Mouse (Mus musculus) urinary bladder, adult 2 months (tissue): Measurements from ENCODE around the gene Unc93a. TPM values are rescaled to one million over a fixed set of nuclear protein-coding genes. Genes with fewer than 3 reads are reported as not detected.
"Not testable (repeated sequence)": the region's sequence is repeated elsewhere in the genome, so short reads cannot be mapped to it uniquely, and the experiment has no call there.

Experiments
- DNase-seq: peaks from one replicate; pipeline ENCODE4 v3.0.0; 2022; ENCODE audit warnings: low spot score
- polyA plus RNA-seq: library from polyadenylated mRNA; depleted of rRNA; stranded (reverse); fragments of >200 nt; gene quantifications from 2 replicates; pipeline ENCODE4 v1.2.3, GENCODE M21; 2012; rRNA removed

The Unc93a gene
- polyA plus RNA-seq = not detected in 2 replicates

DNA sequence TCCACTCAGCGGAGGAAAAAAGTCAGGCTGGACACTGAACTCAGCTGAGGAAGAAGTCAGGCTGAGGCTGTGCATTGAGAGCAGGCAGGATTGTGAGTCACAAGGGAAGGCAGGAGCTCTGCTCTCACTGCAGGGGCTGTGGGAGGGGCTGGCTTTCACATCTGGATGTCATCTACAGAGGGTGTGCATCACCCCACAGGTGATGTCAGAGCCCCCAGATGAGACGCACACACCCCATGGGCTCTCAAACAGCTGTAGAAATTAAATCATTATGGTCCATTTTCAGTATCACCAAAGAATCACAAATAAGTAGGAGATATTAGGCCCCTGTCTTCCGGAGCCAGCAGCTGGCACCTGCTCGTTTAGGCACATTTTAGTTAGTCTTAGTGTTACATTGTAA, at the start of gene Unc93a:
Gene Unc93a (minus strand): TSS at position 101 of the 400 bp plus-strand sequence.
- not testable (repeated sequence) for DNase-seq

DNA sequence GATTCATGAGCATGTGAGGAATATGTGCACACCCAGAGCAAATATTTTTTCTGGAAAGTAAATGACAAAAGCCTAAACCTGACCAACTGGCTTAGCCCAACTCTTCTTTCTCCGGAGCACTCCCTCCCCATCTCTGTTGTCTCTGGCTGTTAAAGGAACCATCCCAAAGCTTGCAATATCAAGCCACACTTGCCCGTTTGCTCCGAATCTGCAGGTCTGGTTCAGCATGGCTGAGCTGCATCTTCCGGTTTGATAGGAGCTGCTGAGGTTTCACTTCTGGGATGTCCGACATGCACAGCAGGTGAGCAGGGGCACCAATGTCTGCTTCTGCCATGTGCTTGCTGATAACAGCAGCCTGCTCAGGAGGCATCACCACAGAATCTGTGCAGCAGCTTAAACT, 48.9 kb upstream of the Unc93a start:
- not testable (repeated sequence) for DNase-seq

- DNase-seq = not testable (repeated sequence)
Observed at GRCm38 (mm10) chr17:13179021-13179420, 47.4 kb upstream of the Unc93a start.

DNA sequence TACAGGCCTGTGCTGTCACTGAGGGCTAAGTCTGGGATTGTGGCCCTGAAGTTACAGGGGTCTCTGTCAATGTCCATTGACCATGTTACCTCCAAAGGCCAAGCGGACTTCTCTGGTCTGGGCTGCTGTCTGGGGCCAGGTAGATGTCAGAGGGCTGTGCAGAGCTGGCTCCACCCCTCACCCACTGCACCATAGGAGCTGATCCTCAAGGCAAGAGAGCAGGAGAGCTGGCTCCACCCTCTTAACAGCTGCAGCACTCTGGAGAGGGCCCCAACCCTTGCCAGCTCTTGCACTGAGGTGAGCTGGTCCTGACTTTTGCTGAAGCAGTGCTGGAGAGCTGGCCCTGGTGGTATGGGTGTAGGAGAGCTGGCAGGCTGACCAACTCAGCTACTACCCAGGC, 46.2 kb upstream of the Unc93a start:
- DNase-seq = not testable (repeated sequence)

GRCm38 (mm10) chr17:13175609-13176008, 44.0 kb upstream of the Unc93a start:
- DNase-seq = not testable (repeated sequence)

DNA sequence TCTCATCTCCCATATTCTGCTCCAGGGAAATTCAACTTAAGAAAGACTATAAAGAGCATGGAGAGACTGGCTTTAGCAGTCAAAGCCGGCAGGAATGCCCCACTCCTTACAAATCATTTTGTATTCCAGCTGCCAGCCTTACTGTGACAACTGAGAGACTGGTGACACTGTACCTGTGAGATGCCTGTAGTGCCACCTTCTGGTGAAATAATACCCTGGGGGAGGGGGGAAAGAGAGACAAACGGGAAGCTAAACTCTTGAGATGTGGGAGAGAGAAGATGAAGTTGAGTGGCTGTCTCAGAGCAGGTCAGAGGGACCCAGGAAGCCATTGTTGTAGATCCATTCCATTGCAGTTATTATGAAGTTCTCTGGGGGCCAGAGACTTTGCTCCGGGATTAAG, 42.4 kb upstream of the Unc93a start:
- not testable (repeated sequence) for DNase-seq

DNA sequence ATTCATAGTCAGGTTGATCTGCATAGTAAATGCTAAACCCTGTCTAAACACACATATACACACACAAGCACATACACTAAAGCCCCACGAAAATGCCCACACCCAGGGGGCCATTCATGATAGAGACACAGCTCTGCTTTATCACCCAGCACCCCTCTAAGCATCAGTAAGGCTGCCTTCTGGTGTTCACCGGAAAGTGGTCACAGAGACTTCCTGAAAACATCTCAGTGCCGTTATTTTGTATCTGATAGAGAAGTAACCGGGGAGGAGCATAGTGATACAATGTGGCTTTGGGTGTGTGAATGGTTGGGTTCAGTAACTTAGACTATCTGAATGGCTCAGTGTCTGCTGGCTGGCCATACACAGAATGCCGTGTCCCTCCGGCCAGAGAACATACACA, 42.0 kb upstream of the Unc93a start:
- not testable (repeated sequence) for DNase-seq

- not testable (repeated sequence) for DNase-seq
Observed at GRCm38 (mm10) chr17:13146128-13146527, 14.5 kb upstream of the Unc93a start.

- DNase-seq = not testable (repeated sequence)
Observed at GRCm38 (mm10) chr17:13144580-13145215, 13.1 kb upstream of the Unc93a start.

DNA sequence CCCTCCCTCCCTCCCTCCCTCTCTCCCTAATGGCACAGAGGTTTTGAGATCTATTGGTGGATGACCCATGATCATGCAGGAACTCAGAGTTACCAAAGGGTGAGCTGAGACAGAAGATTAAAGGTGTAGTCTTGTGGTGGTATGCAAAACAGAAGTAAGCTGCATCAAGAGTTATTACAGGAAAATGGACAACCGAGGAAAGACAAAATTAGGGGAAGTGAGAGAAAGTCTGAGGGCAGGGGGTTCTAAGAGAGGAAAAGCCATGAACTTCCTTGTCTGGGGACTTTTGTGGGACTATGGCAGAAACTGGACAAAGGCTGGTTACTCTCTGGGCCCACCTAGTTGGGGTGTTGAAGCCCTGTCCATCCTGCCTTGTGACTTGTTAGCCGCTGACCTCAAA, 11.1 kb upstream of the Unc93a start:
- DNase-seq = not testable (repeated sequence)

DNA sequence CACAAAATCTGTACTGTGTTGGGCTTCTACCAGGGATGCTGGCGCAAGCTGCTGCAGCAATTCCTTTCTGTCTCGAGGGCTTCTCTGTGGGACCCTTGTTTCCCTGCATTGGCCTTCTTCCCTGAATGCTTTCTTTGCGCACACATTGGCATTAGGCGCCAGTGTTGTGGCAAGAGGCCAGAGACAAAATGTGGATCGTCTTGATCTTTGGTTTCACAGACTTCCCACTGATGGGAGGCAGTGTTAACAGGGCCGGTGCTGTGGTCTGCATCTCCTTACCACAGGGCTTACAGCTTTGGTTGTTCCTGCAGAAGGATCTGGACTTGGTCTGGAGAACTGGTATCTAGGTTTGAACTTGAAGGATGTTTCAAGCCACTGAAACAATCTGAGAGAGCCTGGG, 3.7 kb upstream of the Unc93a start:
- not testable (repeated sequence) for DNase-seq

DNA sequence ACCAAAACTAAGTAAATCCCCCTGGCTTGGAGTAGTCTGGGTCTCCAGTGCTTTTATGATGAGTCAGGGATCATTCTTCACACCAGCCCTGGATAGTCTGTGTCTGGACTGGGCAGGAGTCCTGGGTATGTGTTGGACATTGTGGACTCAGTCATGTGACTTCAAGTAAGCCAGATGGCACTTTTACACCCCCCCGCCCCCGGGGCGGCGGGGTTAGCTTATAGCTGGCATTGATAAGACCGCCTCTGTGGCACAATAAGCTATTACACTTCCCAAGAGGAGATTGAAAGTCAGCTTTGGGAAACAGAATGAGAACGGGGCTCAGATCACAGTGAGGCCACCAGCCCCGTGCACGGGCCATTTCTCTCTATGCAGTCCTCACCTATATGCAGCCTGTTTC, 742 bp upstream of the Unc93a start:
- DNase-seq = not testable (repeated sequence)

DNA sequence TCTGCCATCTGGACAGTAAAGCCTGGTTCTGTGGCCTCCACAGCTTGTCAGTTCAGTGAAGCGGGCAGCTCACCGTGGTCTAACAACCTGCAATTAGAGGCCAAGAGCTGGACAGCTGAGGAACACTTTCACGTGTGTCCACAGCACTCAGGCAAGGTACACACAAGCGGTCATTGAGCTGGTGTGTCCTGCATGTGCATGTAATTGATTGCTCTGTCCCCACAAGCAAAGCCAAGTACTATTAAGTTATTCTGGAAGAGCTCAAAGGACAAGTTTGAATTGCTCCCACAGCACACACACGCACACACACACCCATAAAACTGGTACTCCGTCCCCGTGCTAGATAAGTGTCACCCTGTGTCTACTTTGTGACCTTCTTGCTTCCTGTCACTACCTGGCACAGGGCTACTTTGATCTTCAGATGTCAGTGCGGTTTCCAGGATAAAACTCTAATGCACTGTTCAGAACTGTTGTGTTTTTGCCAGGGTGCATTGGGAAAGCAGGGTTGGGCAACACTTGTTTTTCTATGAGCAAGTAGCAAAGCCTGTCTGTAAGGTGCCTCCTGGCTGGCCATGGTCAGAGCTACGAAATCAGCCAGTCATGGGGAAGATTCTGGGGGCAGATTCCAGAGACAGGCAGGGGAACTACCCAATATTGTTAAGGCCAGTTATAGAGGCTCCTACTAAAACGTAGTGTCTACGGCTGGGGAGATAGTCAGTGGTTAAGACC, 1.7 kb downstream of the Unc93a start:
- DNase-seq = not testable (repeated sequence)

- not testable (repeated sequence) for DNase-seq
Observed at GRCm38 (mm10) chr17:13129324-13129723, 2.3 kb downstream of the Unc93a start.

DNA sequence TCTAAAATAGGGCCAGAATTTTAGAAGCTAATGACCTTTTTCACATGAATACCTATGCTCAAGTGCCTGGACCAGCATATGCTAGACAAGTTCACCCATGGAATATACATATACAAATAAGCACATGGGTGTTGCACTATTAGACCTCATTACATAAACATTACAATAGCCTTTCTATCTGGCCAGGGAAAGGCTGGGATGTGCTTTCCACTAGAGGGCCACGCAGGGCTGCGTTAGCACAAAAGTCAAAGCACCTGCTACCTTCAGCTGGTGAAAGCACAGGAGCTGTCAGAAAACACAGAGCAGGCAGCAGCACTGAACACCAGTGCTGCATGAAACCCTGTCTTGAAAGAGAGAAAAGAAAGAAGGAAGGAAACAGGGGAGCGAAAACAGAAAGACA, 7.4 kb downstream of the Unc93a start:
- DNase-seq = not testable (repeated sequence)

DNA sequence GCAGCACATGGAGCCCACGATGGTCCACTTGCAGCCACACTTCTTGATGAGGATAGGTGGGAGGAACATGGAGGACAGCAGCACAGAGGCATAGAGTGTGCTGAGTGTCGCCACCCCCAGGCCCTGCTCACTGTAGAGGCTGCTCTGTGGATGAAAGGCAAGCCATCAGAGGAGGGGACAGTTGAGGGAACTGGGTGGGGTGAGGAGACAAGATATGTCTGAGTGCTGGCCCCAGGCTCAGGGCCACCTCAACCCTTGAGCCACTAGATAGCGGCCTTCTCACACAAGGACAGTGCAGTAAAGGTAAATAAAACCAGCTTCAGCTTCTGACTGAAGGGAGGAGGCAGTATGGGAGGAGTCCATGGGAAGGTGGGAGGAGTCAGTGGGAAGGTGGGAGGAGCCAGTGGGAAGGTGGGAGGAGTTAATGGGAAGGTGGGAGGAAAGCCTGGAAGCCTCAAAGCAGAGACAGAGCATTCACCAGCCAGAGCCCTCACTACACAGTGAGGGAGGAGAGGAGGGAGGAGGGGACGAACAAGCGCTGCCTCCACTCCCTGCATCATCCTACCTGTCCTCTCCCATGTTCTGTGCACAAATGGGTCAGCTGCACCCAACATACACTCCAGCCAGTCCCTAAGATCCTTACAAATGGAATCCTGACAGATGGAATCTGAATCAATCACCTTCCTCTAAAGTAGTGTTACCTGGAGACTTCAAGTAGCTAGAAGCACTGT, 8.1 kb downstream of the Unc93a start:
- DNase-seq = not testable (repeated sequence)

GRCm38 (mm10) chr17:13112504-13113291, 18.9 kb downstream of the Unc93a start:
- DNase-seq = not testable (repeated sequence)

- not testable (repeated sequence) for DNase-seq
Observed at GRCm38 (mm10) chr17:13106563-13106962, 25.0 kb downstream of the Unc93a start.

- DNase-seq = not testable (repeated sequence)
Observed at GRCm38 (mm10) chr17:13092960-13093359, 38.6 kb downstream of the Unc93a start.

GRCm38 (mm10) chr17:13092100-13092764, 39.4 kb downstream of the Unc93a start:
- DNase-seq = not testable (repeated sequence)

DNA sequence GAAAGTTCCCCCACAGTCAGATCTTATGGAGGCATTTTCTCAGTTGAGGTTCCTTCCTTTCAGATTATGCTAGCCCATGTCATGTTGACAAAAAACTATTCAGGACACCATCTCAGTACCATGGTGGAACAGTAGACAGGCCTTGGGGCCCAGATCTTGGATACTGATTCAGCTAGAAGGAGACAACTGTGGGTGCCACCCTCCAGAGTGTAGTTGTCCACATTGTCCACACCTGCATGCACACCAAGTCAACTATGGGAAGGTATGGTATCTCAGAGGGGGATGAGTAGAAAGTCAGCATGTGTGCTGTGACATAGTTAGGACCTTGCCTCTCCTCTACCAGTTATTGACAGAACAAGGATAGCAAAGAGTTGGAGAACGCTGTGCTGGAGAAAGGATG, 40.1 kb downstream of the Unc93a start:
- DNase-seq = not testable (repeated sequence)
